Mouse (Mus musculus): ENCODE measurements around the gene Klf16.

- TF ChIP-seq CTCF (conservative IDR thresholded peaks at IDR 0.05 in 1 of 2, IDR thresholded peaks at IDR 0.05 in 1 of 2; ENCODE audit: low read depth in 2 of 2, low read length in 2 of 2) = no peak
- TF ChIP-seq BHLHE40 (IDR thresholded peaks at IDR 0.05; ENCODE audit: low read depth, low read length) = no peak
- TF ChIP-seq EP300 (IDR thresholded peaks at IDR 0.05; ENCODE audit: low read length) = no peak
- TF ChIP-seq SIN3A (IDR thresholded peaks at IDR 0.05; ENCODE audit: low read length) = no peak
- TF ChIP-seq MAFK (IDR thresholded peaks at IDR 0.05; ENCODE audit: insufficient replicate concordance, low read length) = no peak
- TF ChIP-seq POLR2A (IDR thresholded peaks at IDR 0.05; ENCODE audit: low read depth, low read length) = no peak
- TF ChIP-seq ZMIZ1 (IDR thresholded peaks at IDR 0.05; ENCODE audit: low read depth, low read length) = no peak
- TF ChIP-seq JUND (conservative IDR thresholded peaks at IDR 0.05; ENCODE audit: low read depth, low read length) = no peak
- no peak for TF ChIP-seq MEF2A (IDR thresholded peaks at IDR 0.05; ENCODE audit: borderline replicate concordance, low read depth, low read length)
- TF ChIP-seq NRF1 (IDR thresholded peaks at IDR 0.05; ENCODE audit: low read depth, low read length) = no peak
- TF ChIP-seq JUN (IDR thresholded peaks at IDR 0.05; ENCODE audit: insufficient read depth, low read depth, low read length) = no peak
Measured at GRCm38 (mm10) chr10:80608435-80608834, 31.3 kb upstream of the Klf16 start.
